Mouse (Mus musculus): Measurements from ENCODE around the gene Tbc1d22a.

DNA sequence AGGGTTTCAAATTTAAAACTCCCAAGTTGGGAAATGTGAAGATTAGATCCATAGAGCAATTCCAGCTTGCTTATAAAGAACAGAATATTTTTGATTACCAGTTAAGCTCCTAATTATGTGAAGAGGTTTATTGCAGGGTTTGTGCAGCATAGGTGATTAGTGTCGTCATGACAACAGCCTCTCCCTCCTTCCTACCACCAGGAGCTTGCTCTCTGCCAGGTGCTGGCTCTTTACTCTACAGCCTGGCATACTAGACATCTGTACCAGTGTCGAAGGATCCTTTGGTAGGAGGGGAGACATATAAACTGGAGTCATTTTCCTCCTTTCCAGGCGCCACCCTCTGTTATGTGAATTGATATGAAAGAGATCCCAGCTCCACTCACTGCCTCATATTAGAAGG is 132.3 kb downstream of the Tbc1d22a start:
- TF ChIP-seq CTCF (IDR thresholded peaks at IDR 0.05; ENCODE audit: control insufficient read depth, insufficient read depth, low read length) (no peak), POLR2A (IDR thresholded peaks at IDR 0.05; ENCODE audit: borderline replicate concordance, control insufficient read depth, low read depth, low read length) (no peak)

All from bone marrow, adult 2 months (tissue).